Mouse (Mus musculus) brain, embryonic 14.5 days (tissue): ENCODE measurements at regions not wholly inside any gene's neighbourhood (a gene's known extent, or its start where the extent isn't known, plus 50 kb on each side); places are given as distances from the start of the nearest gene placed in this dataset.

Experiments
- CTCF ChIP-seq: fragments of 200-500 bp; IDR thresholded peaks from 2 replicates; pipeline ENCODE4 v1.5.1; 2012; ENCODE audit warnings: inconsistent platforms, mild to moderate bottlenecking, moderate library complexity, borderline replicate concordance; ENCODE audit not compliant: insufficient read depth, insufficient read length; ENCODE audit errors: extremely low read depth
- POLR2A ChIP-seq: fragments of 200-500 bp; IDR thresholded peaks from 2 replicates; pipeline ENCODE4 v1.6.1; 2012; ENCODE audit warnings: mild to moderate bottlenecking, inconsistent platforms, borderline replicate concordance; ENCODE audit not compliant: poor library complexity, insufficient read depth, insufficient read length, severe bottlenecking; ENCODE audit errors: extremely low read depth

- TF ChIP-seq CTCF (no peak), POLR2A (no peak)
These were observed 153.7 kb downstream of the Snx10 start for GRCm38 (mm10) chr6:51677162-51677996.
